Mouse (Mus musculus): ENCODE results near the gene Acan. TPM values are rescaled to one million over a fixed set of nuclear protein-coding genes. Genes with fewer than 3 reads are reported as not detected.

The Acan gene
- polyA plus RNA-seq, 1 experiment from 2014 or later = 0.05 TPM

GRCm38 (mm10) chr7:79058546-79058945 lies 5.3 kb downstream of the Acan start:
- Histone ChIP-seq H3K9ac (ENCODE audit: low read length) (no peak overlapping the region), H3K9me3 (ENCODE audit: control insufficient read depth, low read length) (no peaks in the 10 kb centered on the region), H3K27ac (ENCODE audit: low read depth, low read length) (no peak overlapping the region), H3K27me3 (ENCODE audit: control insufficient read depth, insufficient read depth, low read length) (peaks cover 19% of the 10 kb centered on the region), H3K4me2 (ENCODE audit: low read depth, low read length, severe bottlenecking) (no peak overlapping the region), H3K4me3 (ENCODE audit: low read depth, low read length) (no peak overlapping the region), H3K36me3 (ENCODE audit: control insufficient read depth, insufficient read depth, low read length) (no peaks in the 10 kb centered on the region), H3K4me1 (replicated peaks; ENCODE audit: control insufficient read depth, insufficient read depth, low read length) (peaks cover under 1% of the 10 kb centered on the region; the same call in 1 of the 2 replicates)
- ATAC-seq (replicated peaks; ENCODE audit: low FRiP score) = no peak
- 35% methylated on average over 2 of the region's 2 CpGs for WGBS
- no peak for DNase-seq (ENCODE audit: low spot score)

GRCm38 (mm10) chr7:79067466-79067865 lies 14.2 kb downstream of the Acan start:
- no peak for ATAC-seq (replicated peaks; ENCODE audit: low FRiP score)

DNA sequence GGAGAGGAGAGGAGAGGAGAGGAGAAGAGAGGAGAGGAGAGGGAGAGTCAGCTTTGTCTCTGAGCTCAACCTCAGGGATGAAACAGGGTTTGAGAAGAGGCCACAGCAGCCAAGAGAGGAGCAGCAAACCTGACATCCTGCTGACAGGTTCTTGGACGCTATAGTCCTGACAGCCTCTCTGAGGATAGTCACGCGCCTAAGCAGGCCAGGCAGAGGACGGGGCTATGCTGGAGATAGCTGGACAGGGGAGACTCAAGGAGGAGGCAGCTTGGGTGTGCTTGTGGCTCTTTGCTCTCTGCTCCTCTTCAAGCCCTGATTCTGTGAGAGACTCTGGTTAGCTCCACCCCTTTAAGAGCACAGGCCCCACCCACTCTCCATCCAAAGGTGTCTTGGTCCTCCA lies 14.9 kb downstream of the Acan start:
- H3K9ac ChIP-seq (ENCODE audit: low read length) = no peak overlapping the region
- H3K36me3 ChIP-seq (ENCODE audit: control insufficient read depth, insufficient read depth, low read length) = no peaks in the 10 kb centered on the region
- no peaks in the 10 kb centered on the region for H3K4me1 ChIP-seq (replicated peaks; ENCODE audit: control insufficient read depth, insufficient read depth, low read length)
- DNase-seq (ENCODE audit: low spot score) (no peak), ATAC-seq (replicated peaks; ENCODE audit: low FRiP score) (no peak)
- WGBS = 45% methylated on average over 4 of the region's 4 CpGs
- H3K27me3 ChIP-seq (ENCODE audit: control insufficient read depth, insufficient read depth, low read length) = no peaks in the 10 kb centered on the region
- no peaks in the 10 kb centered on the region for H3K9me3 ChIP-seq (ENCODE audit: control insufficient read depth, low read length)
- no peak overlapping the region for H3K4me2 ChIP-seq (ENCODE audit: low read depth, low read length, severe bottlenecking)
- H3K4me3 ChIP-seq (ENCODE audit: low read depth, low read length) = no peak overlapping the region
- no peak overlapping the region for H3K27ac ChIP-seq (ENCODE audit: low read depth, low read length)

More at GRCm38 (mm10) chr7:79067466-79067865, 14.2 kb downstream of the Acan start:
- no peaks in the 10 kb centered on the region for H3K4me1 ChIP-seq (replicated peaks; ENCODE audit: control insufficient read depth, insufficient read depth, low read length)
- H3K27ac ChIP-seq (ENCODE audit: low read depth, low read length) = no peak overlapping the region
- no peak overlapping the region for H3K4me3 ChIP-seq (ENCODE audit: low read depth, low read length)
- no peak for DNase-seq (ENCODE audit: low spot score)
- H3K27me3 ChIP-seq (ENCODE audit: control insufficient read depth, insufficient read depth, low read length) = no peaks in the 10 kb centered on the region
- H3K9me3 ChIP-seq (ENCODE audit: control insufficient read depth, low read length) = no peaks in the 10 kb centered on the region
- H3K9ac ChIP-seq (ENCODE audit: low read length) = no peak overlapping the region
- H3K36me3 ChIP-seq (ENCODE audit: control insufficient read depth, insufficient read depth, low read length) = no peaks in the 10 kb centered on the region
- WGBS = 71% methylated on average over 7 of the region's 7 CpGs
- H3K4me2 ChIP-seq (ENCODE audit: low read depth, low read length, severe bottlenecking) = no peak overlapping the region

- DNase-seq (ENCODE audit: low spot score) (no peak), ATAC-seq (replicated peaks; ENCODE audit: low FRiP score) (no peak)
- Histone ChIP-seq H3K9ac (ENCODE audit: low read length) (no peak overlapping the region), H3K9me3 (ENCODE audit: control insufficient read depth, low read length) (no peaks in the 10 kb centered on the region), H3K4me3 (ENCODE audit: low read depth, low read length) (no peak overlapping the region), H3K4me2 (ENCODE audit: low read depth, low read length, severe bottlenecking) (no peak overlapping the region), H3K27me3 (ENCODE audit: control insufficient read depth, insufficient read depth, low read length) (no peaks in the 10 kb centered on the region), H3K27ac (ENCODE audit: low read depth, low read length) (no peak overlapping the region), H3K36me3 (ENCODE audit: control insufficient read depth, insufficient read depth, low read length) (no peaks in the 10 kb centered on the region), H3K4me1 (replicated peaks; ENCODE audit: control insufficient read depth, insufficient read depth, low read length) (no peaks in the 10 kb centered on the region)
- WGBS = 76% methylated on average over 3 of the region's 3 CpGs
These were observed 25.9 kb downstream of the Acan start for GRCm38 (mm10) chr7:79079212-79079611.

GRCm38 (mm10) chr7:79080572-79081399 lies 27.5 kb downstream of the Acan start:
- peak; percentile 80 for DNase-seq (ENCODE audit: low spot score)
- Histone ChIP-seq H3K9me3 (ENCODE audit: control insufficient read depth, low read length) (no peaks in the 10 kb centered on the region), H3K4me2 (ENCODE audit: low read depth, low read length, severe bottlenecking) (no peak overlapping the region), H3K4me1 (replicated peaks; ENCODE audit: control insufficient read depth, insufficient read depth, low read length) (no peaks in the 10 kb centered on the region), H3K9ac (ENCODE audit: low read length) (no peak overlapping the region), H3K36me3 (ENCODE audit: control insufficient read depth, insufficient read depth, low read length) (no peaks in the 10 kb centered on the region), H3K4me3 (ENCODE audit: low read depth, low read length) (no peak overlapping the region), H3K27ac (ENCODE audit: low read depth, low read length) (no peak overlapping the region), H3K27me3 (ENCODE audit: control insufficient read depth, insufficient read depth, low read length) (no peaks in the 10 kb centered on the region)
- peak; percentile 66; the same call in 1 of the 2 replicates for ATAC-seq (replicated peaks; ENCODE audit: low FRiP score)
- 20% methylated on average over 7 of the region's 7 CpGs for WGBS

- Histone ChIP-seq H3K9me3 (ENCODE audit: control insufficient read depth, low read length) (no peaks in the 10 kb centered on the region), H3K4me2 (ENCODE audit: low read depth, low read length, severe bottlenecking) (no peak overlapping the region), H3K27me3 (ENCODE audit: control insufficient read depth, insufficient read depth, low read length) (no peaks in the 10 kb centered on the region), H3K4me3 (ENCODE audit: low read depth, low read length) (no peak overlapping the region), H3K27ac (ENCODE audit: low read depth, low read length) (no peak overlapping the region), H3K4me1 (replicated peaks; ENCODE audit: control insufficient read depth, insufficient read depth, low read length) (no peaks in the 10 kb centered on the region), H3K36me3 (ENCODE audit: control insufficient read depth, insufficient read depth, low read length) (no peaks in the 10 kb centered on the region), H3K9ac (ENCODE audit: low read length) (no peak overlapping the region)
- DNase-seq (ENCODE audit: low spot score) (no peak), ATAC-seq (replicated peaks; ENCODE audit: low FRiP score) (no peak)
- 82% methylated on average over 4 of the region's 4 CpGs for WGBS
These were observed 35.8 kb downstream of the Acan start for GRCm38 (mm10) chr7:79089111-79089510.

GRCm38 (mm10) chr7:79096492-79096891 lies 43.2 kb downstream of the Acan start:
- no peaks in the 10 kb centered on the region for H3K27me3 ChIP-seq (ENCODE audit: control insufficient read depth, insufficient read depth, low read length)
- ATAC-seq (replicated peaks; ENCODE audit: low FRiP score) = no peak
- no peak for DNase-seq (ENCODE audit: low spot score)
- H3K9ac ChIP-seq (ENCODE audit: low read length) = no peak overlapping the region
- H3K36me3 ChIP-seq (ENCODE audit: control insufficient read depth, insufficient read depth, low read length) = no peaks in the 10 kb centered on the region
- H3K4me2 ChIP-seq (ENCODE audit: low read depth, low read length, severe bottlenecking) = no peak overlapping the region
- 75% methylated on average over 5 of the region's 5 CpGs for WGBS
- no peak overlapping the region for H3K4me3 ChIP-seq (ENCODE audit: low read depth, low read length)
- H3K9me3 ChIP-seq (ENCODE audit: control insufficient read depth, low read length) = no peaks in the 10 kb centered on the region
- no peak overlapping the region for H3K27ac ChIP-seq (ENCODE audit: low read depth, low read length)
- H3K4me1 ChIP-seq (replicated peaks; ENCODE audit: control insufficient read depth, insufficient read depth, low read length) = no peaks in the 10 kb centered on the region

DNA sequence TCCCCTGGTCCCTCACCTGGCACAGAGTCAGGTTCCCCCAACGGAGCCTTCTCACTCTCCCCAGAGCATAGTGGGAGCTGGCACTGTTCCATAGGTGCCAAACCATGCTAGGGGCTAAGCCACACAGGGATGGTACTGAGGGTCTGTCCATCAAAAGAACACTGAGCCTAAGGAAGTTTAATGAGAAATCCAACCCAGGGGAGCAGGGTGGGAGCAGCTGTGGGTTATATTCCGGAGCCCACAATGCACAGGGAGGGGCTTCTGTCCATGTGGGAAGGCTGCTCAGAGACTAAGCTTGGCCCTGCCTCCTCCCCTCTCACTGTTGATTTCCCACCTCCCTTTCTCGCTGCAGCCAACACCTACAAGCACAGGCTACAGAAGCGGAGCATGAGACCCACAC lies 60.6 kb downstream of the Acan start:
- Histone ChIP-seq H3K4me1 (replicated peaks; ENCODE audit: control insufficient read depth, insufficient read depth, low read length) (0 out of 2 replicates have a peak, but pooled peaks cover 2% of the 10 kb centered on the region), H3K27me3 (ENCODE audit: control insufficient read depth, insufficient read depth, low read length) (no peaks in the 10 kb centered on the region), H3K4me2 (ENCODE audit: low read depth, low read length, severe bottlenecking) (no peak overlapping the region), H3K27ac (ENCODE audit: low read depth, low read length) (no peak overlapping the region), H3K36me3 (ENCODE audit: control insufficient read depth, insufficient read depth, low read length) (no peaks in the 10 kb centered on the region), H3K9me3 (ENCODE audit: control insufficient read depth, low read length) (no peaks in the 10 kb centered on the region), H3K4me3 (ENCODE audit: low read depth, low read length) (no peak overlapping the region), H3K9ac (ENCODE audit: low read length) (no peak overlapping the region)
- no peak for ATAC-seq (replicated peaks; ENCODE audit: low FRiP score)
- no peak for DNase-seq (ENCODE audit: low spot score)
- WGBS = 72% methylated on average over 4 of the region's 4 CpGs

DNA sequence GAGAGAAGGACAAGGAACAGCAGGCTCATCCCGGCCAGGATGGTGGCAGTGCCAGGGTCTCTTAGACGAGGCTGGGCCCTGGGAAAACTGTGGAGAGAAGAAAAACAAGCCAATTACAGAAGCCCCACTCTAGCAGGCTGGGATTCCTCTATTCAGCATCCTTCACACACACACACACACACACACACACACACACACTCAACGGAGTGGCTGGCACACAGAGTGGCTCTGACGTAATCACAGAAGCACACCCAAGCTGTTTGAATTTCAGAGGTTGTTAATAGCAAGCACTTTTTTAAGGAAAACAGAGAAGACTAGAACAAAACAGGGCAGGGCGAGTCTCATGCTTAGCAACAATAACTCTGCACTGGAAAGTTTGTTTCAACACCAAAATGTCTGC lies 70.2 kb downstream of the Acan start:
- WGBS = 73% methylated on average over 5 of the region's 5 CpGs
- Histone ChIP-seq H3K9me3 (ENCODE audit: control insufficient read depth, low read length) (no peaks in the 10 kb centered on the region), H3K4me3 (ENCODE audit: low read depth, low read length) (no peak overlapping the region), H3K27me3 (ENCODE audit: control insufficient read depth, insufficient read depth, low read length) (no peaks in the 10 kb centered on the region), H3K9ac (ENCODE audit: low read length) (no peak overlapping the region), H3K4me1 (replicated peaks; ENCODE audit: control insufficient read depth, insufficient read depth, low read length) (no peaks in the 10 kb centered on the region), H3K27ac (ENCODE audit: low read depth, low read length) (no peak overlapping the region), H3K36me3 (ENCODE audit: control insufficient read depth, insufficient read depth, low read length) (no peaks in the 10 kb centered on the region), H3K4me2 (ENCODE audit: low read depth, low read length, severe bottlenecking) (no peak overlapping the region)
- no peak for ATAC-seq (replicated peaks; ENCODE audit: low FRiP score)
- no peak for DNase-seq (ENCODE audit: low spot score)
